Mouse (Mus musculus) embryonic fibroblast, embryonic 13.5 days (primary cell): ENCODE results near the gene Rbks.

ENCODE experiments used
- CTCF ChIP-seq: IDR thresholded peaks from 2 replicates; pipeline ENCODE4 v1.5.1; 2011; ENCODE audit warnings: mild to moderate bottlenecking, control low read depth, low read length, moderate library complexity, borderline replicate concordance; ENCODE audit not compliant: insufficient read depth
- POLR2A ChIP-seq: IDR thresholded peaks from 2 replicates; pipeline ENCODE4 v1.6.1; 2011; ENCODE audit warnings: low read depth, mild to moderate bottlenecking, control low read depth, low read length, moderate library complexity

DNA sequence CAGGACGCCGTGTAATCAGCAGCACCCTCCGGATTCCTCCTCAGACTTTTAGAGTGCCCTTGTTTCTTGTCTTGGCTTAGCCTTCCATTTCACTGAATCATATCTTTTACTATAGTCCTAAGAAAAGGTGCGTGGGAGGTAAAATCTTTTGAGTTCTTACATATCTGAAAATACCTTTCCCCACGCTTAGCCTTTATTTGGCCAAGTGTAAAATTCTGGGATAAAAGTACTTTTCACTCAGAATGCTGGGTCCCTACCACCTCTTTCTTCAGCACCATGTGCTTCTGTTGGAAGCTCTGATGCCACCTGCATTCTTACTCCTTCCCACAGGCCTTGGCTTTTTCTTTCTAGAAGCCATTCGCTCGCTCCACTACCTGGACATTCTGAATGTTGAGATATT is 106.3 kb downstream of the Rbks start:
- TF ChIP-seq POLR2A (no peak), CTCF (no peak)
